Mouse (Mus musculus): Measurements from ENCODE around the gene Ifrd2.

GRCm38 (mm10) chr9:107633091-107633660, 45.7 kb downstream of the Ifrd2 start:
- TF ChIP-seq ZNF384 (IDR thresholded peaks at IDR 0.05; ENCODE audit: low read depth, low read length) = no peak
- no peak for TF ChIP-seq MAFK (IDR thresholded peaks at IDR 0.05; ENCODE audit: insufficient read depth, low read depth, low read length)
- TF ChIP-seq HCFC1 (IDR thresholded peaks at IDR 0.05; ENCODE audit: borderline replicate concordance, insufficient read depth, low read length) = no peak
- TF ChIP-seq CHD2 (IDR thresholded peaks at IDR 0.05; ENCODE audit: low read depth, low read length) = no peak
- no peak for TF ChIP-seq ZC3H11A (IDR thresholded peaks at IDR 0.05; ENCODE audit: borderline replicate concordance, low read depth, low read length)

Measured in ES-E14 (cell line).